Mouse (Mus musculus) embryonic facial prominence, embryonic 13.5 days (tissue): ENCODE results near the gene Phactr4. TPM values are rescaled to one million over a fixed set of nuclear protein-coding genes. Genes with fewer than 3 reads are reported as not detected.
"Not testable (repeated sequence)": the region's sequence is repeated elsewhere in the genome, so short reads cannot be mapped to it uniquely, and the experiment has no call there.

Source experiments
- ATAC-seq: fragments of 200-750 bp; cut with Nextera tagmentation; 2 replicates; pipeline ENCODE4 v1.8.0; 2017; ENCODE audit warnings: low read depth; ENCODE audit not compliant: insufficient number of reproducible peaks, insufficient read depth, low FRiP score, low TSS enrichment
- H3K27ac ChIP-seq: fragments of 300-500 bp; sonication (generic); 2 replicates; pipeline ENCODE4 v1.5.1; 2015; ENCODE audit warnings: moderate library complexity, mild to moderate bottlenecking, inconsistent platforms
- H3K27me3 ChIP-seq: fragments of 300-500 bp; sonication (generic); 2 replicates; pipeline ENCODE4 v1.6.1; 2015; ENCODE audit warnings: mild to moderate bottlenecking, inconsistent platforms
- H3K36me3 ChIP-seq: fragments of 300-500 bp; sonication (generic); 2 replicates; pipeline ENCODE4 v1.6.1; 2015; ENCODE audit warnings: mild to moderate bottlenecking, inconsistent platforms
- H3K4me1 ChIP-seq: fragments of 300-500 bp; sonication (generic); 2 replicates; pipeline ENCODE4 v1.6.1; 2015; ENCODE audit warnings: inconsistent platforms
- H3K4me2 ChIP-seq: fragments of 300-500 bp; sonication (generic); 2 replicates; pipeline ENCODE4 v1.6.1; 2015; ENCODE audit warnings: moderate library complexity, mild to moderate bottlenecking, inconsistent platforms
- H3K4me3 ChIP-seq: fragments of 300-500 bp; sonication (generic); 2 replicates; pipeline ENCODE4 v1.5.1; 2015; ENCODE audit warnings: mild to moderate bottlenecking, inconsistent platforms
- H3K9ac ChIP-seq: fragments of 300-500 bp; sonication (generic); 2 replicates; pipeline ENCODE4 v1.6.1; 2015; ENCODE audit warnings: mild to moderate bottlenecking, inconsistent platforms
- H3K9me3 ChIP-seq: fragments of 300-500 bp; sonication (generic); 2 replicates; pipeline ENCODE4 v1.6.1; 2016; ENCODE audit warnings: inconsistent platforms
- WGBS: fragments of 180-500 bp; shearing (Covaris S2); methylation state at CpG from one replicate; pipeline ENCODE4 v1.1.7; 2015; ENCODE audit warnings: mixed read lengths; 5-methylcytosine and 5-hydroxymethylcytosine counted together
- polyA plus RNA-seq: library from polyadenylated mRNA; unstranded; fragments of >200 nt; fragmentation: Nextera tagmentation; extraction: Ambion mirVana; gene quantifications from 2 replicates; pipeline ENCODE4 v1.2.1, GENCODE M21; 2015

Gene Phactr4
- polyA plus RNA-seq, 1 experiment from 2014 or later, result 22.7 TPM

DNA sequence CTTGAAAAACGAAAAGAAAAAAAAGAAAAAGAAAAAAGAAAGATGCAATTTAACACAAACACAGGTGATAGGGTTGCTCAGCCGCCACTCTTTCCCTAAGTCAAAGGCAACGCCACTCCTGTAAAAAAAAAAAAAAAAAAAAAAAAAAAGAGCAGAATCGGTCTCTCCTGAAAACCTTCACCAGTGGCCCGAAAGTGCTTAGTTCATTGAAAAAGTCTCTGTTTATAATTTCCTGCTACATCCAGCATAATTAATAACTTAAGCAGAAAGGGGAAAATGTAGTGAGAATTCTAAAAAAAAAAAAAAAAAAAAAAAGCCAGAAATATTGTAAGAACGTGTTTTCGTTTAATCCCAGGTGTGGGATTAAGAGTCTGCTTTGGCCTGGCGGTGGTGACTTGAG lies 22.2 kb upstream of the Phactr4 start:
- ATAC-seq, result no peak
- Histone ChIP-seq H3K27ac (no peak overlapping the region), H3K4me3 (no peak overlapping the region), H3K4me2 (no peak overlapping the region), H3K9me3 (0 out of 2 replicates have a peak, but pooled peaks cover 7% of the 10 kb centered on the region), H3K4me1 (no peaks in the 10 kb centered on the region), H3K36me3 (no peaks in the 10 kb centered on the region), H3K9ac (no peak overlapping the region), H3K27me3 (no peaks in the 10 kb centered on the region)
- 77% methylated on average over 8 of the region's 8 CpGs for WGBS

GRCm38 (mm10) chr4:132437857-132438256 lies 15.6 kb upstream of the Phactr4 start:
- Histone ChIP-seq H3K36me3 (no peaks in the 10 kb centered on the region), H3K4me2 (no peak overlapping the region), H3K4me3 (no peak overlapping the region), H3K4me1 (0 out of 2 replicates have a peak, but pooled peaks cover 2% of the 10 kb centered on the region), H3K9me3 (0 out of 2 replicates have a peak, but pooled peaks cover under 1% of the 10 kb centered on the region), H3K9ac (no peak overlapping the region), H3K27ac (no peak overlapping the region), H3K27me3 (no peaks in the 10 kb centered on the region)
- no peak for ATAC-seq
- 47% methylated on average over 11 of the region's 11 CpGs for WGBS

DNA sequence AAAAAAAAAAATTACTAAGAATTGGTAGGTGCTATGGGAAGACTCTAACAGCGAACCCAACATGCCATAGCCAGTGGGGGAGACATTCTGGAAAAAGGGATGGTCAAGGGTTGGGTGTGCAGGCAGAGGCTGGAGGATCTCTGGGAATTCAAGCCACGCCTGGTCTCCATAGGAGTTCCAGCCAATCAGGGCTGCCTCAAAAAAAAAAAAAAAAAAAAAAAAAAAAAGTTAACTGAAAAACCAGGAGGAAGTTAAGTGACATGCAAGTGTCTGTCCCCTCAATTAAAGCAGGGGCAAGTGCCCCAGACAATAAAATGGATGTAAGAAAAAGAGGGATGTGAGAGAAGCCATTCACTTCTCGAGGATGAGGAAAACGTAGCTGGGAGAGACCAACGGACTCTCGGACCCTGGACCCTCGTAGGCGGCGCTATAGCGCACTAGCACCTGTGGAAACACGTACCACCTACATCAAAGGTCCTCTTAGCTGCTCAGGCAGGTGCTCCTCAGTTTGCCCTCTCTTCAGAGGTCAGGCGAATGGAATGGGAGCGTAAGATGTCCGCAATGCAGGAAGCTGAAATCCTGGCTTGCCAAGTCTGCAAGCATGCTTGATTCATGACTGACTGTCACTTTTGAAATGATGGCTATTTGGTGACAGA lies 10.6 kb upstream of the Phactr4 start:
- Histone ChIP-seq H3K9ac (peak overlapping the region; percentile 32; the same call in 1 of the 2 replicates), H3K36me3 (no peaks in the 10 kb centered on the region), H3K4me1 (0 out of 2 replicates have a peak, but pooled peaks cover 2% of the 10 kb centered on the region), H3K27ac (no peak overlapping the region), H3K4me3 (0 out of 2 replicates have a peak overlapping the region, but pooled peaks have one; percentile 10), H3K4me2 (peak overlapping the region; percentile 43), H3K9me3 (no peaks in the 10 kb centered on the region), H3K27me3 (no peaks in the 10 kb centered on the region)
- 13% methylated on average over 14 of the region's 14 CpGs for WGBS
- ATAC-seq, result no peak

DNA sequence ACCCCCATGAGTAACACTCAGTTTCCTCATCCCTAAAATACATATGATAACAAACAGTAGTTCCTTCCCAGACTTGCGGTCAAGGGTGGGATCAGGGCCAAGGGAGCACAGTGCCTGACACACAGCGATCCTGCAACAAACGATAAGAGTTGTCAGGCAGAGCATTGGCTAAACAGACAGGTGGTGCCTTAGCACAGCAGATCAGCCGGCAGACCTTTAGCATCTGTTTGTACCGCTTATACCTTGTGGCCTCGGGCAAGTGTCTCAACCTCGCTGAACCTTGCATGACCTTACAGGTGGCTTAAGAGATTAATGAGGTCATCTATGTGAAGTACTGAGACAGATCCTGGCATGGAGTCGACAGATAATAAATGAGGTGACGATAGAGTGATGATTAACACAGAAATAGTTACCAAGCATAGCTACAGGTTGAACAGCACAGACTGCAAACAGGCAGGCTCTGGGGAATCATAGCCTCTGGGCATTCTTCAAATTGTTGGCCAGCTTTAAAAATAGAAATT lies 5.8 kb upstream of the Phactr4 start:
- Histone ChIP-seq H3K27me3 (no peaks in the 10 kb centered on the region), H3K9me3 (no peaks in the 10 kb centered on the region), H3K4me3 (no peak overlapping the region), H3K4me1 (0 out of 2 replicates have a peak, but pooled peaks cover 2% of the 10 kb centered on the region), H3K27ac (no peak overlapping the region), H3K9ac (no peak overlapping the region), H3K36me3 (no peaks in the 10 kb centered on the region), H3K4me2 (no peak overlapping the region)
- no peak for ATAC-seq
- 48% methylated on average over 9 of the region's 9 CpGs for WGBS

GRCm38 (mm10) chr4:132427493-132427892 lies 5.2 kb upstream of the Phactr4 start:
- Histone ChIP-seq H3K4me1 (no peaks in the 10 kb centered on the region), H3K9me3 (no peaks in the 10 kb centered on the region), H3K27me3 (no peaks in the 10 kb centered on the region), H3K27ac (no peak overlapping the region), H3K9ac (no peak overlapping the region), H3K4me3 (no peak overlapping the region), H3K36me3 (no peaks in the 10 kb centered on the region), H3K4me2 (no peak overlapping the region)
- 74% methylated on average over 4 of the region's 4 CpGs for WGBS
- no peak for ATAC-seq

DNA sequence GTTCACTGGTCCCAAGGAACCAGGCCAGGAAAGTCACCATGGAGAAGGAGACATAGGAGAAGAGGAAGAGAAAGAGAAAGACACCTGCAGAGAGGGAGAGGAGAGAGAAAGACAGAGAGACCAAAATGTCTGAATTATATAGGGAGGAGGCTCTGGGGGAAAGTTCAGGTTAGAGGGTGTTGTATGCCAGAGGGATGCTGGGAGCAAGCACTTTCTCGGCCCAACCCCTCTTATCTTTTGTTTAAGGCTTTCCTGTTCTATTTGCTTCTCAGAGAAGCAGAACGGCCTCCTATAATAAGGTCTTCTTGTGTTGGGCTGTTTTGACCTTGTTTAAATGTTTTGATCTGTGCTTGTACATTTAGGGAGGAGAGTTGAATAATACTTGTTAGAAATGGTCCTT lies 3.7 kb upstream of the Phactr4 start:
- H3K4me3 ChIP-seq, result no peak overlapping the region
- no peak overlapping the region for H3K27ac ChIP-seq
- 61% methylated on average over 2 of the region's 2 CpGs for WGBS
- H3K27me3 ChIP-seq, result no peaks in the 10 kb centered on the region
- peaks cover 1% of the 10 kb centered on the region for H3K4me1 ChIP-seq
- no peaks in the 10 kb centered on the region for H3K36me3 ChIP-seq
- H3K9me3 ChIP-seq, result no peaks in the 10 kb centered on the region
- H3K9ac ChIP-seq, result no peak overlapping the region
- ATAC-seq, result no peak
- no peak overlapping the region for H3K4me2 ChIP-seq

DNA sequence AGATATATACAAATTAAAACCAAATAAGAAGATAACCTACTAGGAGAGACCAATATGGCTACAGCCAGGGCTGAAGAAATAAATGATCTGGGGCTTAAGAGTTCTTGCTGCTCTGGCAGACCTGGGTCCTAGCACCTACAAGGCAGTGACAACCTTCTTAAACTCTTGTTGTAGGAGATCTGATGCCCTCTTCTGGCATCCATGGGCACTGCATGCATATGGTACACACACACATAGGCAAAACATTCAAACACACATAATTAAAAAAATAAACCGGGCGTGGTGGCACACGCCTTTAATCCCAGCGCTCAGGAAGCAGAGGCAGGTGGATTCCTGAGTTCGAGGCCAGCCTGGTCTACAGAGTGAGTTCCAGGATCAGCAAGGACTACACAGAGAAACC lies 2.5 kb upstream of the Phactr4 start:
- H3K36me3 ChIP-seq, result no peaks in the 10 kb centered on the region
- H3K9me3 ChIP-seq, result no peaks in the 10 kb centered on the region
- H3K4me2 ChIP-seq, result no peak overlapping the region
- no peak overlapping the region for H3K9ac ChIP-seq
- no peak overlapping the region for H3K27ac ChIP-seq
- 92% methylated on average over 5 of the region's 5 CpGs for WGBS
- ATAC-seq, result no peak
- no peaks in the 10 kb centered on the region for H3K27me3 ChIP-seq
- H3K4me1 ChIP-seq, result peaks cover 14% of the 10 kb centered on the region
- no peak overlapping the region for H3K4me3 ChIP-seq

GRCm38 (mm10) chr4:132421556-132421922 lies 750 bp downstream of the Phactr4 start:
- Histone ChIP-seq H3K9ac (peak overlapping the region; percentile 97), H3K27ac (peak overlapping the region; percentile 98), H3K36me3 (0 out of 2 replicates have a peak, but pooled peaks cover 5% of the 10 kb centered on the region), H3K27me3 (no peaks in the 10 kb centered on the region), H3K4me3 (peak overlapping the region; percentile 84), H3K4me1 (peaks cover 17% of the 10 kb centered on the region), H3K9me3 (no peaks in the 10 kb centered on the region), H3K4me2 (peak overlapping the region; percentile 60)
- ATAC-seq, result no peak
- 1% methylated on average over 13 of the region's 13 CpGs for WGBS

GRCm38 (mm10) chr4:132420471-132420870 lies 1.8 kb downstream of the Phactr4 start:
- Histone ChIP-seq H3K4me2 (peak overlapping the region; percentile 60), H3K9ac (no peak overlapping the region), H3K4me1 (peaks cover 23% of the 10 kb centered on the region), H3K9me3 (no peaks in the 10 kb centered on the region), H3K27me3 (no peaks in the 10 kb centered on the region), H3K4me3 (peak overlapping the region; percentile 84; the same call in 1 of the 2 replicates), H3K36me3 (0 out of 2 replicates have a peak, but pooled peaks cover 5% of the 10 kb centered on the region), H3K27ac (no peak overlapping the region)
- 63% methylated on average over 5 of the region's 5 CpGs for WGBS
- ATAC-seq, result no peak

- Histone ChIP-seq H3K36me3 (peaks cover 12% of the 10 kb centered on the region), H3K9ac (no peak overlapping the region), H3K4me2 (no peak overlapping the region), H3K27me3 (no peaks in the 10 kb centered on the region), H3K27ac (no peak overlapping the region; the same call in 1 of the 2 replicates), H3K9me3 (no peaks in the 10 kb centered on the region), H3K4me3 (no peak overlapping the region), H3K4me1 (peaks cover 21% of the 10 kb centered on the region)
- ATAC-seq, result no peak
These were observed 6.3 kb downstream of the Phactr4 start for GRCm38 (mm10) chr4:132415966-132416365.

DNA sequence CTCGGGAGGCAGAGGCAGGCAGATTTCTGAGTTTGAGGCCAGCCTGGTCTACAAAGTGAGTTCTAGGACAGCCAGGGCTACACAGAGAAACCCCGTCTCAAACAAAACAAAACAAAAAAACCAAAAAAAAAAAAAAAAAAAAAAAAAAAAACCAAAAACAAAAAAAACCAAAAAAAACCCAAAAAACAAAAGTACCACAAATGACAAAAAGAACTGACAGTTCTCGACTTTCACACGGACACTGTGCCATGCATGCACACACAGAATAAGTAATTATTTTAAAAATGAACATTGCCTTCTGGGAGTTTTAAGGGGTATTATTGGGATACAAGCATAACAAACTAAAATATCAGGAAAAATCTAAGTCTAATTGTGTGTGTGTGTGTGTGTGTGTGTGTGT lies 9.0 kb downstream of the Phactr4 start:
- H3K4me1 ChIP-seq, H3K9me3 ChIP-seq, H3K4me3 ChIP-seq, H3K9ac ChIP-seq, H3K36me3 ChIP-seq, H3K27ac ChIP-seq, H3K4me2 ChIP-seq, ATAC-seq, H3K27me3 ChIP-seq: not testable (repeated sequence)
- 87% methylated on average over 4 of the region's 4 CpGs for WGBS
